Mouse (Mus musculus) lung, postnatal 0 days (tissue): ENCODE measurements around the gene Adcy1. TPM values are rescaled to one million over a fixed set of nuclear protein-coding genes. Genes with fewer than 3 reads are reported as not detected.

Experiments used
- ATAC-seq: fragments of 200-750 bp; cut with Nextera tagmentation; 2 replicates; pipeline ENCODE4 v1.8.0; 2017; ENCODE audit warnings: moderate library complexity
- DNase-seq: peaks from one replicate; pipeline ENCODE4 v3.0.0-alpha.2; 2016; ENCODE audit warnings: low spot score
- H3K27ac ChIP-seq: fragments of 300-500 bp; sonication (generic); 2 replicates; pipeline ENCODE4 v1.5.1; 2014; ENCODE audit warnings: antibody characterized with exemption, mild to moderate bottlenecking, low read length, mixed read lengths
- H3K27me3 ChIP-seq: fragments of 300-500 bp; sonication (generic); replicated peaks from 2 replicates; pipeline ENCODE4 v1.6.1; 2014; ENCODE audit warnings: low read length, mixed read lengths; ENCODE audit not compliant: insufficient read depth
- H3K36me3 ChIP-seq: fragments of 300-500 bp; sonication (generic); 2 replicates; pipeline ENCODE4 v1.6.1; 2014; ENCODE audit warnings: low read length, mixed read lengths; ENCODE audit not compliant: insufficient read depth
- H3K4me1 ChIP-seq: fragments of 300-500 bp; sonication (generic); 2 replicates; pipeline ENCODE4 v1.6.1; 2014; ENCODE audit warnings: antibody characterized with exemption, low read depth, low read length, mixed read lengths; ENCODE audit not compliant: insufficient read depth
- H3K4me2 ChIP-seq: fragments of 300-500 bp; sonication (generic); replicated peaks from 2 replicates; pipeline ENCODE4 v1.6.1; 2014; ENCODE audit warnings: low read depth, mild to moderate bottlenecking, low read length, moderate library complexity, mixed read lengths
- H3K4me3 ChIP-seq: fragments of 300-500 bp; sonication (generic); 2 replicates; pipeline ENCODE4 v1.5.1; 2014; ENCODE audit warnings: low read depth, low read length
- H3K9ac ChIP-seq: fragments of 300-500 bp; sonication (generic); replicated peaks from 2 replicates; pipeline ENCODE4 v1.6.1; 2014; ENCODE audit warnings: low read depth, mild to moderate bottlenecking
- H3K9me3 ChIP-seq: fragments of 300-500 bp; sonication (generic); 2 replicates; pipeline ENCODE4 v1.6.1; 2016; ENCODE audit warnings: low read length, mixed read lengths
- CTCF ChIP-seq: IDR thresholded peaks from 2 replicates; pipeline ENCODE4 v1.5.1; 2016; ENCODE audit warnings: antibody characterized with exemption, mild to moderate bottlenecking
- EP300 ChIP-seq: IDR thresholded peaks from 2 replicates; pipeline ENCODE4 v1.6.1; 2016; ENCODE audit warnings: antibody characterized with exemption, mild to moderate bottlenecking, control low read depth
- WGBS: fragments of 180-500 bp; shearing (Covaris S2); extraction: QIAGEN DNeasy Blood & Tissue Kit; methylation state at CpG from one replicate; pipeline ENCODE4 v1.1.7; 2014; 5-methylcytosine and 5-hydroxymethylcytosine counted together
- polyA plus RNA-seq: library from polyadenylated mRNA; unstranded; fragments of >200 nt; fragmentation: Nextera tagmentation; extraction: Ambion mirVana; gene quantifications from 2 replicates; pipeline ENCODE4 v1.2.1, GENCODE M21; 2015

Adcy1 gene
- polyA plus RNA-seq, 1 experiment from 2014 or later: 0.24 TPM

DNA sequence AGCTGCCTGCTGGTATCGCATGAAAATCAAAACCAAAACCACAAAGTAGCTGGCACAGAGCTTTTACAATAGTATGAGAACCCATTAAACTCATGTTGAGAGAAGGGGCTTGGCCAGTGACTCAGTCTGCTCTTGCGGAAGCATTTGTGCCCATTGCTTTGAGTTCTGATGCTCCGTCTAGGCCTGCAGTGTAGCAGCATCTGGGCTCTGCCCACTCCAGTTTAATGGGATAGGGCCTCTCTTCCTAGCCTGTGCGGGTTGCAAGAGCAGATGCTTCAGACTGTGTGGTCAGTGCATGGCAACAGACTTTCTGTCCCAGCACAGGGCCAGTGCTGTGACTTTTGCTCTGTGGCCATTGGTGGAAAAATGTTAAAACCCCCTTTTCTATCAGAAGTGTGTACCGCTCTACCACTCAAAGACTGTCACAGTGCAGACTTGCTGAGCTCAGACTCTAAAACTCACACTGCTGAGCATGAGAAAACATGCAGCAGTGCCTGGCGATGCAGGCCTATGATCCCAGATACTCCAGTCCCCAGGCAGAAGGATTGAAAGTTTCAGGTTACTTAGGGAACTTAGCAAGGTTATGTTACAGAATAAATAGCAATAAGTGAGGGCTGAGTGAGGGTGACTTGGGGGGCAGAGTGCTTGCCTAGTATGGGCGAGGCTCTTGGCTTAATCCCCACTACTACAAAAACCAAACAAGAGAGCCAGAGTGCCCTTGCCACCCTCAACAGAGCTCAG, 163.7 kb downstream of the Adcy1 start:
- H3K9ac ChIP-seq: no peak overlapping the region
- H3K27ac ChIP-seq: no peak overlapping the region
- WGBS: 60% methylated on average over 7 of the region's 7 CpGs
- H3K4me1 ChIP-seq: no peaks in the 10 kb centered on the region
- peak; percentile 82 for DNase-seq
- no peaks in the 10 kb centered on the region for H3K9me3 ChIP-seq
- TF ChIP-seq CTCF (no peak), EP300 (no peak)
- no peaks in the 10 kb centered on the region for H3K36me3 ChIP-seq
- H3K4me2 ChIP-seq: no peak overlapping the region
- ATAC-seq: peak; percentile 95
- no peaks in the 10 kb centered on the region for H3K27me3 ChIP-seq
- H3K4me3 ChIP-seq: no peak overlapping the region

- H3K27ac ChIP-seq: no peak overlapping the region
- H3K4me3 ChIP-seq: no peak overlapping the region
- no peaks in the 10 kb centered on the region for H3K36me3 ChIP-seq
- H3K4me1 ChIP-seq: no peaks in the 10 kb centered on the region
- 51% methylated on average over 4 of the region's 4 CpGs for WGBS
- no peak for TF ChIP-seq EP300
- TF ChIP-seq CTCF: no peak
- no peak overlapping the region for H3K4me2 ChIP-seq
- no peak for ATAC-seq
- no peak for DNase-seq
- H3K9me3 ChIP-seq: no peaks in the 10 kb centered on the region
- no peak overlapping the region for H3K9ac ChIP-seq
- H3K27me3 ChIP-seq: no peaks in the 10 kb centered on the region
Measured at GRCm38 (mm10) chr11:7228107-7228506, 164.8 kb downstream of the Adcy1 start.

Other genes starting within 250 kb of the Adcy1 start
- not detected in 2 replicates for gene Gm11983, start 225.8 kb upstream of the Adcy1 start, polyA plus RNA-seq
- gene Gm11985, start 125.1 kb downstream of the Adcy1 start, polyA plus RNA-seq: not detected in 2 replicates
- 0.23 and 0.69 TPM in 2 replicates for gene Igfbp1, start 134.3 kb downstream of the Adcy1 start, polyA plus RNA-seq
- 23.7 and 45.9 TPM in 2 replicates for gene Igfbp3, start 150.4 kb downstream of the Adcy1 start, polyA plus RNA-seq